Mouse (Mus musculus) heart, embryonic 12.5 days (tissue): ENCODE data around the gene Spsb2. TPM values are rescaled to one million over a fixed set of nuclear protein-coding genes. Genes with fewer than 3 reads are reported as not detected.

Experiments
- ATAC-seq: fragments of 200-750 bp; cut with Nextera tagmentation; 2 replicates; pipeline ENCODE4 v1.8.0; 2017; ENCODE audit warnings: moderate TSS enrichment, moderate library complexity; ENCODE audit not compliant: insufficient number of reproducible peaks, low FRiP score
- H3K27ac ChIP-seq: fragments of 300-500 bp; sonication (generic); 2 replicates; pipeline ENCODE4 v1.5.1; 2016; ENCODE audit warnings: mild to moderate bottlenecking, moderate library complexity; ENCODE audit not compliant: poor library complexity, severe bottlenecking
- H3K27me3 ChIP-seq: fragments of 300-500 bp; sonication (generic); replicated peaks from 2 replicates; pipeline ENCODE4 v1.6.1; 2016; ENCODE audit warnings: mild to moderate bottlenecking, moderate library complexity
- H3K36me3 ChIP-seq: fragments of 300-500 bp; sonication (generic); 2 replicates; pipeline ENCODE4 v1.6.1; 2016; ENCODE audit warnings: mild to moderate bottlenecking, moderate library complexity
- H3K4me1 ChIP-seq: fragments of 300-500 bp; sonication (generic); replicated peaks from 2 replicates; pipeline ENCODE4 v1.6.1; 2016; ENCODE audit warnings: mild to moderate bottlenecking
- H3K4me2 ChIP-seq: fragments of 300-500 bp; sonication (generic); 2 replicates; pipeline ENCODE4 v1.6.1; 2016; ENCODE audit warnings: mild to moderate bottlenecking, moderate library complexity
- H3K4me3 ChIP-seq: fragments of 300-500 bp; sonication (generic); 2 replicates; pipeline ENCODE4 v1.5.1; 2016; ENCODE audit warnings: mild to moderate bottlenecking
- H3K9ac ChIP-seq: fragments of 300-500 bp; sonication (generic); 2 replicates; pipeline ENCODE4 v1.6.1; 2016; ENCODE audit warnings: mild to moderate bottlenecking, moderate library complexity
- H3K9me3 ChIP-seq: fragments of 300-500 bp; sonication (generic); replicated peaks from 2 replicates; pipeline ENCODE4 v1.6.1; 2016; ENCODE audit warnings: mild to moderate bottlenecking, moderate library complexity
- WGBS: fragments of 180-500 bp; shearing (Covaris S2); methylation state at CpG from one replicate; pipeline ENCODE4 v1.1.7; 2016; 5-methylcytosine and 5-hydroxymethylcytosine counted together
- polyA plus RNA-seq: library from polyadenylated mRNA; unstranded; fragments of >200 nt; fragmentation: Nextera tagmentation; extraction: Ambion mirVana; gene quantifications from 2 replicates; pipeline ENCODE4 v1.2.1, GENCODE M21; 2016

The Spsb2 gene
- polyA plus RNA-seq, 1 experiment from 2014 or later = 8.7 TPM

GRCm38 (mm10) chr6:124779222-124779983 is 29.1 kb upstream of the Spsb2 start, which contains the start of gene Lrrc23:
Gene Lrrc23 (minus strand): TSS chr6:124779727.
- Histone ChIP-seq H3K9ac (peak within 1 kb of the TSS; percentile 51), H3K4me3 (peak within 1 kb of the TSS; percentile 43), H3K4me2 (peak within 1 kb of the TSS; percentile 86), H3K9me3 (0 out of 2 replicates have a peak, but pooled peaks cover 2% of the 10 kb centered on the region), H3K27ac (no peak within 1 kb of the TSS), H3K4me1 (peaks cover 12% of the 10 kb centered on the region), H3K27me3 (peaks cover 26% of the 10 kb centered on the region), H3K36me3 (no peaks in the 10 kb centered on the region)
- 0 out of 2 replicates have a peak, but pooled peaks have one; percentile 40 for ATAC-seq
- 2% methylated on average over 23 of the region's 23 CpGs for WGBS

GRCm38 (mm10) chr6:124779984-124780416 is 28.5 kb upstream of the Spsb2 start:
- WGBS = 5% methylated on average over 10 of the region's 10 CpGs
- no peak for ATAC-seq
- Histone ChIP-seq H3K27me3 (peaks cover 26% of the 10 kb centered on the region), H3K9me3 (0 out of 2 replicates have a peak, but pooled peaks cover 2% of the 10 kb centered on the region), H3K4me1 (peaks cover 12% of the 10 kb centered on the region), H3K36me3 (no peaks in the 10 kb centered on the region), H3K4me3 (peak overlapping the region; percentile 43), H3K27ac (no peak overlapping the region), H3K9ac (peak overlapping the region; percentile 51; the same call in 1 of the 2 replicates), H3K4me2 (peak overlapping the region; percentile 86)

- no peak overlapping the region for H3K27ac ChIP-seq
- no peak overlapping the region for H3K4me3 ChIP-seq
- peaks cover 12% of the 10 kb centered on the region for H3K4me1 ChIP-seq
- no peak for ATAC-seq
- H3K36me3 ChIP-seq = no peaks in the 10 kb centered on the region
- H3K4me2 ChIP-seq = no peak overlapping the region
- peaks cover 26% of the 10 kb centered on the region for H3K27me3 ChIP-seq
- H3K9me3 ChIP-seq = 0 out of 2 replicates have a peak, but pooled peaks cover 2% of the 10 kb centered on the region
- 80% methylated on average over 7 of the region's 7 CpGs for WGBS
- H3K9ac ChIP-seq = no peak overlapping the region
These were observed 27.5 kb upstream of the Spsb2 start for GRCm38 (mm10) chr6:124780917-124781316.

GRCm38 (mm10) chr6:124782436-124782835 is 26.0 kb upstream of the Spsb2 start:
- Histone ChIP-seq H3K27me3 (peaks cover 26% of the 10 kb centered on the region), H3K9me3 (no peaks in the 10 kb centered on the region), H3K4me3 (no peak overlapping the region), H3K4me1 (peaks cover 12% of the 10 kb centered on the region), H3K9ac (no peak overlapping the region), H3K4me2 (peak overlapping the region; percentile 38), H3K27ac (no peak overlapping the region), H3K36me3 (no peaks in the 10 kb centered on the region)
- peak; percentile 30; the same call in 1 of the 2 replicates for ATAC-seq
- WGBS = 18% methylated on average over 6 of the region's 6 CpGs

GRCm38 (mm10) chr6:124786756-124787420 is 21.6 kb upstream of the Spsb2 start:
- Histone ChIP-seq H3K4me3 (no peak overlapping the region), H3K9ac (no peak overlapping the region), H3K4me1 (0 out of 2 replicates have a peak, but pooled peaks cover 3% of the 10 kb centered on the region), H3K4me2 (no peak overlapping the region), H3K27ac (no peak overlapping the region), H3K36me3 (no peaks in the 10 kb centered on the region), H3K27me3 (no peaks in the 10 kb centered on the region), H3K9me3 (no peaks in the 10 kb centered on the region)
- no peak for ATAC-seq
- WGBS = 53% methylated on average over 8 of the region's 8 CpGs

GRCm38 (mm10) chr6:124787722-124788121 is 20.7 kb upstream of the Spsb2 start:
- 72% methylated on average over 10 of the region's 10 CpGs for WGBS
- no peak for ATAC-seq
- Histone ChIP-seq H3K36me3 (no peaks in the 10 kb centered on the region), H3K4me1 (0 out of 2 replicates have a peak, but pooled peaks cover under 1% of the 10 kb centered on the region), H3K4me2 (no peak overlapping the region), H3K27ac (no peak overlapping the region), H3K27me3 (no peaks in the 10 kb centered on the region), H3K9me3 (no peaks in the 10 kb centered on the region), H3K9ac (no peak overlapping the region), H3K4me3 (no peak overlapping the region)

- H3K27me3 ChIP-seq = no peaks in the 10 kb centered on the region
These were observed 18.9 kb upstream of the Spsb2 start for GRCm38 (mm10) chr6:124789519-124789918.

GRCm38 (mm10) chr6:124790121-124790520 is 18.3 kb upstream of the Spsb2 start:
- Histone ChIP-seq H3K27ac (no peak overlapping the region), H3K36me3 (no peaks in the 10 kb centered on the region), H3K9me3 (no peaks in the 10 kb centered on the region), H3K9ac (no peak overlapping the region), H3K4me3 (no peak overlapping the region), H3K27me3 (no peaks in the 10 kb centered on the region), H3K4me2 (no peak overlapping the region), H3K4me1 (no peaks in the 10 kb centered on the region)
- no peak for ATAC-seq
- 66% methylated on average over 4 of the region's 4 CpGs for WGBS

More at GRCm38 (mm10) chr6:124789519-124789918, 18.9 kb upstream of the Spsb2 start:
- H3K4me2 ChIP-seq = no peak overlapping the region
- 82% methylated on average over 4 of the region's 4 CpGs for WGBS
- H3K4me3 ChIP-seq = no peak overlapping the region
- no peak overlapping the region for H3K9ac ChIP-seq
- no peaks in the 10 kb centered on the region for H3K36me3 ChIP-seq
- H3K9me3 ChIP-seq = no peaks in the 10 kb centered on the region
- ATAC-seq = no peak
- no peak overlapping the region for H3K27ac ChIP-seq
- H3K4me1 ChIP-seq = no peaks in the 10 kb centered on the region

GRCm38 (mm10) chr6:124791911-124792310 is 16.6 kb upstream of the Spsb2 start:
- Histone ChIP-seq H3K4me2 (no peak overlapping the region), H3K27ac (no peak overlapping the region), H3K27me3 (no peaks in the 10 kb centered on the region), H3K36me3 (no peaks in the 10 kb centered on the region), H3K9me3 (no peaks in the 10 kb centered on the region), H3K4me3 (no peak overlapping the region), H3K4me1 (no peaks in the 10 kb centered on the region), H3K9ac (no peak overlapping the region)
- 75% methylated on average over 3 of the region's 3 CpGs for WGBS
- ATAC-seq = no peak

- Histone ChIP-seq H3K27me3 (no peaks in the 10 kb centered on the region), H3K36me3 (no peaks in the 10 kb centered on the region), H3K4me2 (no peak overlapping the region), H3K9ac (no peak overlapping the region), H3K4me1 (no peaks in the 10 kb centered on the region), H3K27ac (no peak overlapping the region), H3K4me3 (no peak overlapping the region), H3K9me3 (no peaks in the 10 kb centered on the region)
- WGBS = 81% methylated on average over 4 of the region's 4 CpGs
- no peak for ATAC-seq
These were observed 12.7 kb upstream of the Spsb2 start for GRCm38 (mm10) chr6:124795781-124796180.

- Histone ChIP-seq H3K27me3 (no peaks in the 10 kb centered on the region), H3K4me3 (no peak overlapping the region), H3K36me3 (no peaks in the 10 kb centered on the region), H3K9ac (no peak overlapping the region), H3K4me1 (no peaks in the 10 kb centered on the region), H3K27ac (no peak overlapping the region), H3K9me3 (no peaks in the 10 kb centered on the region), H3K4me2 (no peak overlapping the region)
- no peak for ATAC-seq
- WGBS = 86% methylated on average over 2 of the region's 2 CpGs
These were observed 12.3 kb upstream of the Spsb2 start for GRCm38 (mm10) chr6:124796200-124796599.
